Mouse (Mus musculus) R1 (cell line): ENCODE measurements around the gene Grm3.
A peak's percentile ranks its signal among the peaks of the same experiment; 100 is the strongest.

Experiments
- DNase-seq: peaks from one replicate; pipeline ENCODE4 v3.0.0-alpha.2; 2018; ENCODE audit warnings: low read depth, low spot score

Gene Grm3

DNA sequence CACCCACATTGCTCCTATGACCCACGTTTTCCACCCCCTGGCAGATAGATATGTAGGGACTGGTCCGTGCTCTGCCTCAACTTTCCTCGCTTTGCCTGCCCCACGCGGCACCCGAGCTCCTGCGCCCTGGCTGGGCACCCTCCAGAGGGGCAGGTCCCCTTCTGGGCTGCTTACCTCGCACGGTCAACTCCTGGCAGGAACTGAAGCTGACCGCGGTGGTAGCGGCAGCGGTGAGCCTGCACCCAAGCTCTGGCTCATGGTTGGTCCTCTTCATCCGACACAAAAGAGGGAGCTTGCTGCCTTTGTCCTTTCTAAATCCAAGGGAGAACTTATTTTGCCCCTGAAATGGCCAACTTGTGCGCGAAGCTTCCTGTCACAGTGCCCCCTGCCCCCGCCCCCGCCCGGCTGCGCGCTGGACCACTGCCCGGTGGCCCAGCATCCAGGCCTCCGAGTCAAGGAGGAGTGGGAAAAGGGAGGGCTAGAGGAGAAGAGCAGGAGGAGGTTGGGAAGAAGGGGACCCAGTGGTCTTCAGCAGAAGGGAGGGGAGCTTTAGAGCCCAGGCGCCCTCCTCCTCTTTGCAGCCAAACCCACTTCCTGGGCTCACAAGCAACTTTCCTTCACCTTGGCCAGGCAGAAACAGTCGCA lies at the start of gene Grm3:
Grm3 (minus strand) TSS at position 215 of the 645 bp plus-strand sequence.
- DNase-seq = peak; percentile 5

- peak; percentile 88 for DNase-seq
Observed at GRCm38 (mm10) chr5:9755751-9756150, 30.8 kb upstream of the Grm3 start.

DNA sequence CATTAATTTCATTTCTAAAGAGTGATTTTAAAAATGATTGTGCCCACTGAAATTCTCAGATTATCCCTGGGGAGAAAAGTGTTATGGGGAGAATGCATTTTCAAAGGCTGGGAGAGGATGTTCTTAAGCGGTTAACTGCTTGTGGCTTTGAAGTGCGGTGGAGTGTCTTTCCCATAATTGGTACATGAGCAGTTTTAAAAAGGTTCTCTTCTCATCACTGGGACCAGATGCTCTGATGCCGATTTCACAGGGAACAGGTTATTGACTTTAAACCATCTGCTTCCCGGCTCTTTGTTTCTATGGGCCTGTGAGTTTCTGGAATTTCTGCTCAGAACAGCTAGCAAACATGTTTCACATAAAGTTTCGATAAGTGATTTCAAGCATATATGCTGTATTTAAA lies 23.2 kb upstream of the Grm3 start:
- DNase-seq = no peak

- DNase-seq = no peak
Observed at GRCm38 (mm10) chr5:9744120-9744519, 19.1 kb upstream of the Grm3 start.

DNA sequence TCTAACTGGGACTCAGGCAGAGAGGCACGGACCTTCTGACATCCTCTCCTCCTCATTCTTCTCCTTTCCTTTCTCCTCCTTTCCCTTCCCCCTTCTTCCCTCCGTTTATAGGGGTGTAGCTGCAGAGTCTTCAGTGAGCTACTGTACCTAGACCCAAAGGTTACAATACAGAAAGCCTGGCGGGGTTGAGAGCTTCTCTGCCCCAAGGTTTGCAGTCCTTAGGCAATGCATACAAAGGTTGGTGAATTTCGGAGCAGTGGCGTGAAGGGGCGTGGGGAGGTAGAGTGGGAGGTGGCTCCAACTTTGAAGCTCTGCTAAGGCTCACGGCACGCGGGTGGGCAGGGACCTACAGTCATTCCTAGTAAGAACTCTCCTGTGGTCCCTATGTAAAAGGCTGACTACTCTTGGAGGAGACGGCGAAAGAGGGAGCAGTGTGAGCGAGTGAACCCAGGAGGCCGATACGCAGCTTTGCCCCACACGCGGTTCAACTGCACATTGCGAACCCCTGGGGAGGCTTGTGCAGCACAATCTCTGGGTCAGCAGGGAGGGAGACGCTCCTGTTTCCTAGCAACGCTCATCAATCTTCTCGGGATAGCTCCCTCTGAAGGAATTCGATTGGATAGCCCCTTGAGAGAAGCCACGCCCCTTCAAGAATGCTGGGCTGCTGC lies 765 bp upstream of the Grm3 start:
- peak; percentile 91 for DNase-seq

GRCm38 (mm10) chr5:9724287-9724955 lies 549 bp downstream of the Grm3 start:
- DNase-seq = no peak

- no peak for DNase-seq
Observed at GRCm38 (mm10) chr5:9721136-9721535, 3.8 kb downstream of the Grm3 start.

DNA sequence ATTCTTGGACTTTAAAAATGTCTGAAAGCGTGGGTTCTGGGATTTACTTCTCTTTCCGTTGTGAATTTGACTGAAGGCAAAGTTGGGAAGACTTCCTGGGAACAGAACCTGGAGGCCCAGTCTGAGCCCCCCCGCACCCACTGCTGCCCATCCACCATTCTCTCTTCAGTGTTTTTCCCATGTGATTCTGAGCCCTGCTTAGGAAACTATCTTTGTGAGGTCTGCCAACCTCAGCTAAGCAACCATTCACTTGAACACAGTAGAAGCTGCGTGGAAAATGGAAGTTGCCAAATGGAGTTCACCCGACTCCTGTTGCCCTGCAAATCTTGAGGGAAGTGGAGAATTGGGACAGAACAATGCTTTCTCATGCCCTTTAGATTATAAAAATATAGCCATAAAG lies 8.7 kb downstream of the Grm3 start:
- no peak for DNase-seq

DNA sequence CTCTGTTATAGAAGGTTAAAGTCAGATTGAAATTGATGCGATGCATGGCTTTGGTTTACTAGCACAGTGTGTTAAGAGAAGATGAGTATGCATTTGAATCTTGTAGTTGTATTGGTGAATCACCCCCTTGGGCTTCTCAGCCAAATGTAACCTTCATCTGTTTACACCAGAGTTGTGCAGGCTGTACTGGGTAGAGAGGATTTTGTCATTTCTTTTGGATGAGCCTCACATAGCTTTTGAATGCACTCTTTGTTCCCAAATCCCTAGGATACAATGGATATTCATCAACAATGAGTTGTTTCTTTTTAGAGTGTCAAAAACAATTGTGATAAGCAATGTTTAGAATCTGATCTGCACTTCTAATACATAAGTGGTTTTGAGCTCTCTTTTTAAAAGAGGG lies 17.9 kb downstream of the Grm3 start:
- no peak for DNase-seq

DNA sequence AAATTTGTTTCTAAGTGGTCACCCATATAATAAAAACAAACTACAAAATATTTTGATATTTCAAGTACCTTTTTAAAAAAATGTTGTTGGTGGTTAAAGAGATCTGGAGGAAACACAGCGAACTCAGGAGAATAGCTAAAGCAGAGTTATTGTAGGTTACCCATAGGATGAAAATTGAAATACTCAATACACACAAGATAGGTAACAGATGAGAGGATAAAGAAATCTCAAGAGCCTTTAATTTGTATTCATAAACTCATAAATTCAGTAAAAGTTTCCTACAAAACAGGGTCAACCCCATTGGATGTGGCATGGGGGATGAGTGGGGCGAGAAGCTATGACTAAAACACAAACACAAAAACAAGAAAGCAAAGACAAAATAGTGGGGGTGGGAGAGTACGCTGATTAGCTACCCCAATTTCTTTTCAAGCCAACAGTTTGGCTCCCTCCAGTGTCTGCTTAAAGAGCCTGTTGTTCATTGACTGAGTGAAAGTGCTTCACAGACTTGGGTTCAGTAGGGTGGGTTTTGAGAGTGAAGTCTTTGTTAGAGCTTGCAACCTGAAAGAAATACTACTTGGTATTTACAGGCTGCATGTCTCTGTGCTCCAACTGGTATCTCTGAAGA lies 21.5 kb downstream of the Grm3 start:
- peak; percentile 6 for DNase-seq

- DNase-seq = no peak
Observed at GRCm38 (mm10) chr5:9702656-9703384, 22.1 kb downstream of the Grm3 start.

- no peak for DNase-seq
Observed at GRCm38 (mm10) chr5:9692333-9692732, 32.6 kb downstream of the Grm3 start.

DNA sequence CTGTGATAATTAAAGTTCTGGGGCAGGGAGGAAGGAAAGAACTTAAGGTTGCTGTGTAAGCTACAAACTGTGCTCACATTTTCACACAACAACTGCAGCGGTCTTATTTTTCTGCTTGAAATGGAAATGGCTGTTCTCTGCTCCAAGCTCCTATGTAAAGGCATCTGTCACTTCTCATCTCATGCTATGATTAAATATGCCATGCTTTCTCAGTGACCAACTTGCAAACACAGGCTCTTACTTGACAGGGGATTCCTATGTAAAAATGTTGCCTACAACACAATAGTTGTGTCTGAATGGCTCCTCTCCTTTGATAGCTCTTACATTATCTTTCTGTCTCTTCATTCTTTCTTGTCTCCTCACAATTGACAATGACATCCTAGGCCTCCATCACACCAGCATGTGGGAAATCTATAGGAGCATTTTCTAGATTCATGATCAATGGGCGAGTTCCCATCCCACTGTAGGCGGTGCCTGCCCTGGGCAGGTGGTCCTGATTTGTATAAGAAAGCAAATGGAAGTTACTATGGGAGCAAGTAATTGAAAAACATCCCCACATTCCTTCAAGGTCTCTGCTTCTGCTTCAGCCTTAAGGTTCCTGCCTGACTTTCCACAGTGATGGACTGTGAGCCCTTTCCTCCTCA lies 34.2 kb downstream of the Grm3 start:
- peak; percentile 56 for DNase-seq

DNA sequence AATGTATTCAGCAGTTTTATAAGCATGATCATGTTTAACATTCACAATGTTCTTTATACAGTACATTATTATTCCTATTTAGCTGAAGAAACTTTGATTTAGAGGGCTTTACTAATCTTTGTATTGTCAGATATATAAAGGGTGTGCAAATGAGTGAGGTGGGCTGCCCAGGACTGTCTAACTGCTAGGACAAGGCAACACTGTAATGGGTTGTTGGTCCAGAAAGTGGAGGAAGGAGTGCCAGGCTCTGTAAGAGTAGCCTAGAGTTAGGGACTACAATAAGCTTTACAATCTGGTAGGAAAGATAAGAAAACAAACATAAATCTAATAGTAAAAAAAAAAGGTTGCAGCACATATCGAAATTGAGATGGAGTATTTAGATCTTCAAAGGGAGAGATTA lies 34.8 kb downstream of the Grm3 start:
- DNase-seq = no peak

- no peak for DNase-seq
Observed at GRCm38 (mm10) chr5:9683204-9683603, 41.8 kb downstream of the Grm3 start.

DNA sequence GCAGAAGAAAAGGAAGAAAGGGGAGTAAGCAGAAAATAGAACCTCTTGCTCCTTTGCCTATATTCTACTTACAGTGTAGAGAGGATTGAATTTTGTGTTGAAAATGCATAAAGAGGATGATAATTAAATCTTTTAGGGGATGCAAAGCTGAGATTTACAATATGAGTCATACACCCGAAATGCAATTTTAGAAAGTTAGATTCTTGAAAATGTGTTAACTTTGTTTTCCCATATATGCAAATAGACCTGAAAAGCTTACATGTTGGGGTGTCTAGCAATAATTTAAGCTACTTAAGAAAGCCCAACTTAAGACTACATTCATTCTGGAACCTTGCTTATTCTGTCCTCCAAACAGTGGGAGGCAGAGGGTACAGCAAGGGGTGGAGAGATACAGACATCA lies 56.0 kb downstream of the Grm3 start:
- no peak for DNase-seq

GRCm38 (mm10) chr5:9663416-9663815 lies 61.6 kb downstream of the Grm3 start:
- no peak for DNase-seq

GRCm38 (mm10) chr5:9661870-9662589 lies 62.9 kb downstream of the Grm3 start:
- no peak for DNase-seq

DNA sequence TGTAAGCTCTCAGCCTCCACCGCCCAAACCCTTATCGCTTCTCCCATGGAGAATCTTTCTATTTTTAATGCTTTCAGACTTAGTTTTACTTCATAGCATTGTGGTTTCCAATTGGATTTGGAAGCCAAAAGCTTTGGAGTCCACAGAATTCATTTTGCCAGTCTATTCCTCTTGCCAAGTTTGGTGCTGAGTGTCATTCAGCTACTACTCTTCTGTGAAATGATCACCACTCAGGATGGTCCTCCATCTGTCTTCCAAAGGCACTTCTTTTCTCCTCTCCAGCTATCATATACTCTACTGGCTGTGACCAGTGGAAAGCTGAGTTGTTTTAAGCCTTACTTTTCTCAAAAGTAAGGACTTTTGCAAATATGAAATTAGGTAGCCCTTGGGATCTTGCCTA lies 86.4 kb downstream of the Grm3 start:
- DNase-seq = no peak

DNA sequence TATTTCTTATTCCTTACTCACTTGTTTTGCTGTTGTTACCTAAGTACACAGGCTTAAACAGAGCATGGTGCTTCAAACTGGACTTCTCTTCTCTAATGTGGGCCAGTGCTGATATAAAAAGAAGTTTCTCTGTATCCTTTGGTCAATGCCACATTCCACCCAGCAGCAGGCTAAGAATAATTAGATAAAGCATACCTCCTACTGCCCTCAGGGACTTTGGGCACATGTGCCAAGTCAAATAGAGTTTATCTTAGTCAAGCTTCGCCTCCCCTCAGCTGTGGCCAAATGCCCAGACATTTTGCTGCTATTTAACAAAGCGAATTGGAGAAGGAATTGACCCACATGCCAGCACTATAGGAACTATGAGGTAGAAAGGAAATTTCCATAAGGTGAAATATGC lies 97.8 kb downstream of the Grm3 start:
- DNase-seq = no peak

GRCm38 (mm10) chr5:9624396-9624795 lies 100.6 kb downstream of the Grm3 start:
- no peak for DNase-seq
